23 mouse cellular contexts compared by ENCODE assay signal in the genomic region with DNA sequence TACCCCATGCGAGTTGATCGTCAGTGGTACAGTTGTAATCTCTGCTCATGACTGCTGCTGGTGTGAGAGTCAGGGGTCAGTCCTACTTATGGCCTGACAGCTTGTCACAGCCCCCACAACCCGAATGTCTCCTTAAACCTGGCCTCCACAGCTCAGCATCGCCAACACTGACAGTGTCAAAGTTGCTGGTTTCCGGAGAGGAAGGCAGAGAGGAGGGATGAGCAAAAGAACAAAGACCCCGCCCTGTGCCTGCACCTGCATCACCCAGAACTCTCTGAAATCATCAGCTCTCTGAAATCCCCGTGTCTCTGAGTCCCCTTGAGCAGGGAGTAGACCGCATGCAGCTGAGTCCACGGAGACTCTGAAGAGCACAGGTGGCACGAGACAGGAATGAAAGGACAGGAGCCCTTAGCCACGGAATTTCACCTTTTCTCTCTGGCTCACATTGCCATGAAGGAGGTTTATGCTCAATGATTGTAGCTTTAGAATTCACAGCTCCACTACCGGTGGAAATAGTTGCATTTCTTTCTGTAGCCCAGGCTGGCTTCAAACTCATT. TPM values are rescaled to one million over a fixed set of nuclear protein-coding genes. Genes with fewer than 3 reads are reported as not detected.
DNase-seq lines count a peak whose midpoint lies in the region; ATAC-seq lines count a peak whose summit lies in the region.
"Had no signal": no experiment of that assay in that cellular context is flagged by ENCODE, and none has a peak within 500 bp of the region (broad histone marks: within the 10 kb centered on the region; RNA-seq: fewer than 3 reads in every experiment).

A gene (minus strand): TSS at position 200 of the 557 bp plus-strand sequence.

- ATAC-seq in heart, embryonic 16.5 days (replicated peaks; ENCODE audit: extremely low read depth, insufficient read depth, low FRiP score) = peak; percentile 21; the same call in 1 of the 2 replicates
- ATAC-seq: hindbrain, embryonic 16.5 days had no signal

- H3K4me2 ChIP-seq in heart, embryonic 16.5 days (ENCODE audit: low read depth, low read length) = peak within 1 kb of the TSS; percentile 26
- H3K4me2 ChIP-seq: neural tube, embryonic 12.5 days; stomach, embryonic 15.5 days had no signal

- WGBS in heart, embryonic 16.5 days = 53% methylated on average over 12 of the region's 12 CpGs

- H3K4me1 ChIP-seq in heart, embryonic 16.5 days (ENCODE audit: control insufficient read depth, insufficient read depth, low read length) = 0 out of 2 replicates have a peak, but pooled peaks cover under 1% of the 10 kb centered on the region
- H3K4me1 ChIP-seq: neural tube, embryonic 12.5 days; stomach, embryonic 15.5 days had no signal

- peak within 1 kb of the TSS; percentile 14; the same call in 1 of the 2 replicates for H3K4me3 ChIP-seq in heart, embryonic 16.5 days (ENCODE audit: low read length)
- H3K4me3 ChIP-seq: neural tube, embryonic 12.5 days; stomach, embryonic 15.5 days had no signal

- H3K9ac ChIP-seq in heart, embryonic 16.5 days (ENCODE audit: low read length) = 0 out of 2 replicates have a peak within 1 kb of the TSS, but pooled peaks have one; percentile 21
- H3K9ac ChIP-seq: neural tube, embryonic 12.5 days; stomach, embryonic 15.5 days had no signal

- no peak within 1 kb of the TSS for H3K27ac ChIP-seq in heart, embryonic 16.5 days (ENCODE audit: low read length)
- H3K27ac ChIP-seq: neural tube, embryonic 12.5 days; stomach, embryonic 15.5 days had no signal

- no peaks in the 10 kb centered on the region for H3K27me3 ChIP-seq in heart, embryonic 16.5 days (ENCODE audit: control insufficient read depth, insufficient read depth, low read length)
- H3K27me3 ChIP-seq: stomach, embryonic 15.5 days had no signal

- DNase-seq in heart, adult 11 months = no peak
- DNase-seq in A20 (ENCODE audit: low read depth, low spot score) = peak; percentile 58
- DNase-seq in T-cell, adult 2 months (ENCODE audit: low spot score) = peak; percentile 82
- DNase-seq in thymus, adult 18-20 months = peak; percentile 70 to 86
- DNase-seq in MN1 (ENCODE audit: low spot score) = no peak
- DNase-seq in adrenal gland, adult 8-10 months = no peak
- DNase-seq in adrenal gland, adult 2 months = no peak
- DNase-seq: adrenal gland, postnatal 25 days; cerebellum, adult 9-10 months; gastrocnemius, postnatal 25 days; heart, postnatal 4 days; kidney, adult 9 months; kidney, postnatal 4 days; lung, postnatal 14 days had no signal

- H3K9me3 ChIP-seq in heart, embryonic 16.5 days (replicated peaks; ENCODE audit: control insufficient read depth, low read length) = no peaks in the 10 kb centered on the region; the same call in 1 of the 2 replicates
- H3K9me3 ChIP-seq: G1E; neural tube, embryonic 12.5 days; stomach, embryonic 15.5 days had no signal

- no peaks in the 10 kb centered on the region for H3K36me3 ChIP-seq in heart, embryonic 16.5 days (ENCODE audit: control insufficient read depth, insufficient read depth)
- H3K36me3 ChIP-seq: G1E; neural tube, embryonic 12.5 days; stomach, embryonic 15.5 days had no signal

RNA-seq across cellular contexts. Expression of the gene that starts here (rescaled TPM):
- polyA plus RNA-seq in heart, embryonic 16.5 days (2015; fragmentation: Nextera tagmentation; extraction: Ambion mirVana) = 2.0 and 3.9 TPM in 2 replicates
- total RNA-seq in adrenal gland, adult 8-10 months (2022) = under 1 TPM in 1 of 4 experiments, not detected in 3; 0.48 TPM
- not detected for total RNA-seq in adrenal gland, adult 2 months (2021)
- polyA plus RNA-seq in adrenal gland, adult 2 months (2012; rRNA removed) = 0.28 and 0.73 TPM in 2 replicates
- total RNA-seq: G1E; gastrocnemius, postnatal 25 days; heart, postnatal 4 days; layer of hippocampus, postnatal 14 days; left cerebral cortex, postnatal 14 days had no signal
- polyA plus RNA-seq: embryonic facial prominence, embryonic 14.5 days; G1E; hindbrain, embryonic 16.5 days; limb, embryonic 14.5 days; neural tube, embryonic 12.5 days; stomach, embryonic 15.5 days had no signal

Comparison
In these comparisons a context has a peak if more than half of its experiments do, and no peak if none do; other contexts are left out.
1. DNase-seq: peak in A20 (single experiment), T-cell, adult 2 months (single experiment) and thymus, adult 18-20 months (2 of 2); none in heart, adult 11 months (single experiment), MN1 (single experiment), adrenal gland, adult 8-10 months (single experiment) and adrenal gland, adult 2 months (single experiment).